Comparison of ENCODE assay signal across 16 mouse cellular contexts in the genomic region with DNA sequence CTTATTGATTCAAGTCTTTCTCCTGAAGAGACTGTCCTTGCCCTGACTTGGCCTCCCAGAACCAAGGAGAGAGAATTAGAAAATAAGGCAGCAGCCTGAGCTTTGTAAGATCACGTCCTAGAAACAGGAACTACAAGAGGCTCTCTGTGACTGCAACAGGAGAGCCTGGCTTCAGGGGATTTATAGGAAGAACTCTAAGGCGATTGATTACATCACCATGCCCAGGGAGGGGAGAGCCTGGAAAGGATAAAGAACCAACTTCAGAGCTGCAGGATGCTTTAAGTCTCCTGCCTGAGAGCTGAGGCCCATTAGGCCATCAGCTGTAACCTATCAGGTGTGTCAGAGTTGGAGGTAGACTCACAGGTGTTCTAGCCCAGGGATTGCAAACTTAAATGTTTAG.
DNase-seq lines count a peak whose midpoint lies in the region; ATAC-seq lines count a peak whose summit lies in the region.
"Had no signal": no experiment of that assay in that cellular context is flagged by ENCODE, and none has a peak within 500 bp of the region (broad histone marks: within the 10 kb centered on the region; RNA-seq: fewer than 3 reads in every experiment).

No protein-coding gene starts in this region.

- peak; percentile 57 for DNase-seq in heart, adult 11 months
- no peak for DNase-seq in heart, postnatal 25 days (ENCODE audit: low spot score)
- peak; percentile 41 for DNase-seq in retina, postnatal 1 day
- DNase-seq in retina, embryonic 14.5 days (ENCODE audit: low spot score): no peak
- DNase-seq in forelimb bud, embryonic 11.5 days (ENCODE audit: low read depth, low spot score): peak; percentile 17
- peak; percentile 16 for DNase-seq in retina, postnatal 7 days (ENCODE audit: low read depth, low spot score)
- DNase-seq in left cerebral cortex, adult 9 months (ENCODE audit: low spot score in 2 of 2): no peak
- DNase-seq: adrenal gland, postnatal 10 days; B cell, adult 2 months; cerebellum, adult 11-12 months; gastrocnemius, postnatal 14 days; heart, postnatal 14 days; thymus, adult 2 months had no signal

- ATAC-seq in megakaryocyte-erythroid progenitor cell, adult 5-6 weeks (replicated peaks; ENCODE audit: low FRiP score, low TSS enrichment, poor library complexity, severe bottlenecking): no peak
- ATAC-seq: inflammation-experienced regulatory T-cells, adult 6 months; liver, embryonic 12.5 days had no signal

- intact Hi-C loops in heart, postnatal 25 days (cut with DNase I): no loop called here

Comparison
In these comparisons a context has a peak if more than half of its experiments do, and no peak if none do; other contexts are left out.
1. DNase-seq: peak in heart, adult 11 months (single experiment), retina, postnatal 1 day (single experiment), forelimb bud, embryonic 11.5 days (single experiment) and retina, postnatal 7 days (single experiment); none in heart, postnatal 25 days (single experiment), retina, embryonic 14.5 days (single experiment) and left cerebral cortex, adult 9 months (0 of 2).